Mouse (Mus musculus): ENCODE data around the gene Hck.

DNA sequence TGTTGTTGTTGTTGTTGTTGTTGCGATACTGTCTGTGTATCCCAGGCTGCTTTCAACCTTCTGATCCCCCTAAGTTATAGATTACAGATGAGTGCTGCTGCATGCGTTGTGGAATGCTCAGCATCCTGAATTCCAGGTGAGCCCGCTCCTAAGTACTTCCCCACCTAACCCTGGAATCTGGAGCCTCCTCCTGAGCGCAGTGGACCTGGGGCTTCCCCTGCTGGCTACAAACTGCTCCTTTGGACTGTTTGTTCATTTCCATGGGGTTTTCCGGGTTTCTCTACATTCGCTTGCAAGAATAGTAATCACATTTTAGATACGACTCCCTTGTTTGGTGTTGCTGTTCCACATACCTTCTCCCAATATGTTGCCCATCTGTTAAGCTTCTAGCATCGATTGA, 25.0 kb upstream of the Hck start:
- no peak for TF ChIP-seq POLR2A (IDR thresholded peaks at IDR 0.05; ENCODE audit: insufficient read length, low read depth)
- TF ChIP-seq POLR2AphosphoS2 (IDR thresholded peaks at IDR 0.05; ENCODE audit: insufficient read length, low read depth) = no peak
- no peak for TF ChIP-seq MYOD1 (IDR thresholded peaks at IDR 0.05; ENCODE audit: control insufficient read depth in 1 of 3, insufficient read length in 2 of 3, low read depth in 2 of 3)
- no peak for TF ChIP-seq MAX (IDR thresholded peaks at IDR 0.05; ENCODE audit: low read depth)
- no peak for TF ChIP-seq E2F4 (IDR thresholded peaks at IDR 0.05; ENCODE audit: insufficient read depth)
- no peak for TF ChIP-seq SRF (IDR thresholded peaks at IDR 0.05; ENCODE audit: control insufficient read depth, insufficient read length, low read depth)
- TF ChIP-seq TCF3 (IDR thresholded peaks at IDR 0.05; ENCODE audit: insufficient read length, low read depth) = no peak
- no peak for TF ChIP-seq CEBPB (IDR thresholded peaks at IDR 0.05; ENCODE audit: insufficient read depth, poor library complexity, severe bottlenecking)
- no peak for TF ChIP-seq USF1 (IDR thresholded peaks at IDR 0.05; ENCODE audit: low read depth)
- no peak for TF ChIP-seq REST (IDR thresholded peaks at IDR 0.05; ENCODE audit: insufficient read depth, insufficient read length)
- no peak for TF ChIP-seq MYOG (IDR thresholded peaks at IDR 0.05; ENCODE audit: control insufficient read depth in 1 of 3, insufficient read depth in 1 of 3, insufficient read length in 2 of 3, low read depth in 2 of 3)

Measured in myocyte (in vitro differentiated cells).